Mouse (Mus musculus) liver, adult 2 months (tissue): ENCODE results near the gene B4galnt2.

Experiments
- CTCF ChIP-seq: fragments of 200-500 bp; IDR thresholded peaks from 2 replicates; pipeline ENCODE4 v1.5.1; 2011; ENCODE audit warnings: low read depth, low read length, control low read depth
- POLR2A ChIP-seq: fragments of 200-500 bp; IDR thresholded peaks from 2 replicates; pipeline ENCODE4 v1.6.1; 2011; ENCODE audit warnings: low read length, control low read depth; ENCODE audit not compliant: insufficient read depth; ENCODE audit errors: extremely low read depth

DNA sequence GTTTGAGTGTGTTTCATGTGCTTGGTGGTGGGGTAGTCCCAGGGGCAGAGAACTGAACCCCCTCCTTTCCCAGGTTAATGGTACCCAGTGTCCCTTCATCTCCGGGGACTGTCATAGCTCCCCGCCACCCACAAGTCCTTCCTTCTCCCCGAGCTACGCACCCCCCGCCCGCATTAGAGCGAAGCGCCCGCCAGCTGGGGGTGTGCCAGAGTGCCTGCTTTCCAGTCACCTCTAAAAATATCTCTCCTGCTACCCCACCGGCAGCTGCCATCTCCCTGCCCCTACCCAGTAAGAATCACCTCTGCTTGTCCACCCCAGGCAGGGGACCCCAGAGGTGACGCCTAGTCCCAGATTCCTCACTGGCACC is 89.8 kb downstream of the B4galnt2 start:
- no peak for TF ChIP-seq CTCF
- no peak for TF ChIP-seq POLR2A
